Mouse (Mus musculus) layer of hippocampus, adult 2 months (tissue): Measurements from ENCODE around the gene Fli1. TPM values are rescaled to one million over a fixed set of nuclear protein-coding genes. Genes with fewer than 3 reads are reported as not detected.
A peak's percentile ranks its signal among the peaks of the same experiment; 100 is the strongest.

Experiments used
- DNase-seq, 2 experiments: peaks; one replicate each; pipeline ENCODE4 v3.0.0; 2022; ENCODE audit warnings: low spot score in 2 of 2
- H3K27ac ChIP-seq: fragments of 200-600 bp; 2 replicates; pipeline ENCODE4 v1.8.1; 2022
- H3K4me3 ChIP-seq: fragments of 200-600 bp; 2 replicates; pipeline ENCODE4 v1.8.1; 2022; ENCODE audit warnings: mild to moderate bottlenecking
- CTCF ChIP-seq: fragments of 200-600 bp; conservative IDR thresholded peaks from 2 replicates; pipeline ENCODE4 v1.8.1; 2022; ENCODE audit warnings: antibody characterized with exemption, mild to moderate bottlenecking, moderate library complexity
- total RNA-seq, 2 experiments: library from RNA; stranded (reverse); gene quantifications; 2 replicates each; pipeline ENCODE4 v1.2.3; 2021

The Fli1 gene
- total RNA-seq, 2 experiments from 2014 or later: 4.0 to 4.3 TPM

- Histone ChIP-seq H3K4me3 (no peak overlapping the region), H3K27ac (no peak overlapping the region)
- DNase-seq: no peak
- TF ChIP-seq CTCF: no peak
Measured at GRCm38 (mm10) chr9:32443817-32444216, 98.8 kb downstream of the Fli1 start.

- no peak for TF ChIP-seq CTCF
- H3K27ac ChIP-seq: no peak overlapping the region
- no peak overlapping the region for H3K4me3 ChIP-seq
- DNase-seq: no peak
Measured at GRCm38 (mm10) chr9:32443115-32443514, 99.5 kb downstream of the Fli1 start.

- H3K27ac ChIP-seq: no peak overlapping the region
- TF ChIP-seq CTCF: no peak
- no peak for DNase-seq
- no peak overlapping the region for H3K4me3 ChIP-seq
Measured at GRCm38 (mm10) chr9:32434241-32435213, 108.1 kb downstream of the Fli1 start.

GRCm38 (mm10) chr9:32431061-32431460 is 111.6 kb downstream of the Fli1 start:
- H3K27ac ChIP-seq: no peak overlapping the region
- no peak for DNase-seq
- no peak for TF ChIP-seq CTCF
- H3K4me3 ChIP-seq: no peak overlapping the region

- no peak for TF ChIP-seq CTCF
- no peak overlapping the region for H3K27ac ChIP-seq
Measured at GRCm38 (mm10) chr9:32425321-32425720, 117.3 kb downstream of the Fli1 start.

GRCm38 (mm10) chr9:32420711-32421110 is 122.0 kb downstream of the Fli1 start:
- TF ChIP-seq CTCF: peak; percentile 24; the same call in 1 of the 2 replicates
- H3K27ac ChIP-seq: no peak overlapping the region
- no peak for DNase-seq
- H3K4me3 ChIP-seq: no peak overlapping the region

More at GRCm38 (mm10) chr9:32425321-32425720, 117.3 kb downstream of the Fli1 start:
- H3K4me3 ChIP-seq: no peak overlapping the region
- no peak for DNase-seq

- no peak for DNase-seq
- Histone ChIP-seq H3K4me3 (no peak overlapping the region), H3K27ac (no peak overlapping the region)
- TF ChIP-seq CTCF: no peak
Measured at GRCm38 (mm10) chr9:32417466-32418116, 125.1 kb downstream of the Fli1 start.

- no peak for DNase-seq
- no peak for TF ChIP-seq CTCF
- Histone ChIP-seq H3K4me3 (no peak overlapping the region), H3K27ac (no peak overlapping the region)
Measured at GRCm38 (mm10) chr9:32415952-32416351, 126.7 kb downstream of the Fli1 start.

- no peak overlapping the region for H3K27ac ChIP-seq
- no peak for DNase-seq
- TF ChIP-seq CTCF: no peak
- H3K4me3 ChIP-seq: no peak overlapping the region
Measured at GRCm38 (mm10) chr9:32414956-32415355, 127.7 kb downstream of the Fli1 start.

- no peak for TF ChIP-seq CTCF
- no peak for DNase-seq
- H3K4me3 ChIP-seq: no peak overlapping the region
- H3K27ac ChIP-seq: no peak overlapping the region
Measured at GRCm38 (mm10) chr9:32412836-32413580, 129.7 kb downstream of the Fli1 start.

GRCm38 (mm10) chr9:32411507-32411906 is 131.2 kb downstream of the Fli1 start:
- Histone ChIP-seq H3K27ac (no peak overlapping the region), H3K4me3 (no peak overlapping the region)
- no peak for TF ChIP-seq CTCF
- DNase-seq: no peak

- TF ChIP-seq CTCF: no peak
- Histone ChIP-seq H3K27ac (no peak overlapping the region), H3K4me3 (no peak overlapping the region)
- no peak for DNase-seq
Measured at GRCm38 (mm10) chr9:32410671-32411070, 132.0 kb downstream of the Fli1 start.
